In genomic region chr9:94696539-94697079, GRCm38 (mm10) we compare ENCODE assay signal across 10 mouse cellular contexts. TPM values are rescaled to one million over a fixed set of nuclear protein-coding genes. Genes with fewer than 3 reads are reported as not detected.
DNase-seq lines count a peak whose midpoint lies in the region; ATAC-seq lines count a peak whose summit lies in the region.
"Had no signal": no experiment of that assay in that cellular context is flagged by ENCODE, and none has a peak within 500 bp of the region (broad histone marks: within the 10 kb centered on the region; RNA-seq: fewer than 3 reads in every experiment).

No protein-coding gene starts in this region.

- no peaks in the 10 kb centered on the region for H3K27me3 ChIP-seq in liver, embryonic 13.5 days
- no peaks in the 10 kb centered on the region for H3K27me3 ChIP-seq in stomach, embryonic 15.5 days (replicated peaks)
- H3K27me3 ChIP-seq in hindbrain, embryonic 13.5 days: no peaks in the 10 kb centered on the region
- H3K27me3 ChIP-seq: embryonic facial prominence, embryonic 15.5 days; neural tube, embryonic 12.5 days had no signal

- ATAC-seq in common myeloid progenitor, adult 5-6 weeks (replicated peaks; ENCODE audit: low read depth, poor library complexity, severe bottlenecking): peak; percentile 73
- peak; percentile 76 for ATAC-seq in liver, embryonic 13.5 days (ENCODE audit: low read depth)
- peak; percentile 81 for ATAC-seq in stomach, embryonic 15.5 days (ENCODE audit: insufficient read depth, low FRiP score, low read depth)
- no peak for ATAC-seq in hindbrain, embryonic 13.5 days (ENCODE audit: low FRiP score)

- no peak overlapping the region for H3K4me3 ChIP-seq in liver, embryonic 13.5 days (replicated peaks)
- no peak overlapping the region for H3K4me3 ChIP-seq in stomach, embryonic 15.5 days (replicated peaks)
- no peak overlapping the region for H3K4me3 ChIP-seq in hindbrain, embryonic 13.5 days
- H3K4me3 ChIP-seq: embryonic facial prominence, embryonic 15.5 days; neural tube, embryonic 12.5 days had no signal

- H3K4me1 ChIP-seq in liver, embryonic 13.5 days (replicated peaks): peaks cover 54% of the 10 kb centered on the region
- peaks cover 6% of the 10 kb centered on the region; the same call in 1 of the 2 replicates for H3K4me1 ChIP-seq in stomach, embryonic 15.5 days
- H3K4me1 ChIP-seq in hindbrain, embryonic 13.5 days (replicated peaks): peaks cover 17% of the 10 kb centered on the region; the same call in 1 of the 2 replicates
- H3K4me1 ChIP-seq: neural tube, embryonic 12.5 days had no signal

- 0 out of 2 replicates have a peak overlapping the region, but pooled peaks have one; percentile 33 for H3K4me2 ChIP-seq in liver, embryonic 13.5 days
- H3K4me2 ChIP-seq in stomach, embryonic 15.5 days: peak overlapping the region; percentile 29; the same call in 1 of the 2 replicates
- no peak overlapping the region for H3K4me2 ChIP-seq in hindbrain, embryonic 13.5 days
- H3K4me2 ChIP-seq: embryonic facial prominence, embryonic 15.5 days; neural tube, embryonic 12.5 days had no signal

- 26% methylated on average over 9 of the region's 9 CpGs for WGBS in liver, embryonic 13.5 days (ENCODE audit: insufficient replicate concordance)
- 36% methylated on average over 9 of the region's 9 CpGs for WGBS in stomach, embryonic 15.5 days
- 79% methylated on average over 9 of the region's 9 CpGs for WGBS in hindbrain, embryonic 13.5 days

- H3K9me3 ChIP-seq in liver, embryonic 13.5 days (replicated peaks): no peaks in the 10 kb centered on the region
- no peaks in the 10 kb centered on the region for H3K9me3 ChIP-seq in stomach, embryonic 15.5 days
- no peaks in the 10 kb centered on the region for H3K9me3 ChIP-seq in hindbrain, embryonic 13.5 days
- H3K9me3 ChIP-seq: embryonic facial prominence, embryonic 15.5 days; neural tube, embryonic 12.5 days had no signal

- H3K9ac ChIP-seq in liver, embryonic 13.5 days: no peak overlapping the region
- H3K9ac ChIP-seq in stomach, embryonic 15.5 days: no peak overlapping the region
- no peak overlapping the region for H3K9ac ChIP-seq in hindbrain, embryonic 13.5 days
- H3K9ac ChIP-seq: embryonic facial prominence, embryonic 15.5 days; neural tube, embryonic 12.5 days had no signal

- H3K27ac ChIP-seq in liver, embryonic 13.5 days: peak overlapping the region; percentile 52
- H3K27ac ChIP-seq in stomach, embryonic 15.5 days: no peak overlapping the region
- H3K27ac ChIP-seq in hindbrain, embryonic 13.5 days: no peak overlapping the region
- H3K27ac ChIP-seq: embryonic facial prominence, embryonic 15.5 days; neural tube, embryonic 12.5 days had no signal

- peak; percentile 22 for DNase-seq in kidney, adult 9 months
- DNase-seq in kidney, adult 18-20 months: no peak
- DNase-seq in liver, embryonic 13.5 days: peak; percentile 23
- no peak for DNase-seq in testis, postnatal 10 days (ENCODE audit: low spot score)
- no peak for DNase-seq in layer of hippocampus, adult 9-11 months

- no peaks in the 10 kb centered on the region for H3K36me3 ChIP-seq in liver, embryonic 13.5 days
- H3K36me3 ChIP-seq in stomach, embryonic 15.5 days: no peaks in the 10 kb centered on the region
- no peaks in the 10 kb centered on the region for H3K36me3 ChIP-seq in hindbrain, embryonic 13.5 days
- H3K36me3 ChIP-seq: embryonic facial prominence, embryonic 15.5 days; neural tube, embryonic 12.5 days had no signal

RNA-seq across cellular contexts. Expression of gene Slc9a9, which starts 26.9 kb away (rescaled TPM):
- total RNA-seq in common myeloid progenitor, adult 5-6 weeks (2017): 13.7 and 15.9 TPM in 2 replicates
- 1.6 and 2.3 TPM in 2 replicates for polyA plus RNA-seq in liver, embryonic 13.5 days (2015; fragmentation: Nextera tagmentation; extraction: Ambion mirVana)
- polyA plus RNA-seq in stomach, embryonic 15.5 days (2015; fragmentation: Nextera tagmentation; extraction: Ambion mirVana): 3.9 and 4.1 TPM in 2 replicates
- polyA plus RNA-seq in hindbrain, embryonic 13.5 days (2015; fragmentation: Nextera tagmentation; extraction: Ambion mirVana): 5.6 and 6.0 TPM in 2 replicates

Comparison
In these comparisons a context has a peak if more than half of its experiments do, and no peak if none do; other contexts are left out.
1. DNase-seq: peak in kidney, adult 9 months (single experiment) and liver, embryonic 13.5 days (single experiment); none in kidney, adult 18-20 months (single experiment), testis, postnatal 10 days (single experiment) and layer of hippocampus, adult 9-11 months (single experiment).